Mouse (Mus musculus): ENCODE measurements around the gene Kif21b.

Kif21b gene

DNA sequence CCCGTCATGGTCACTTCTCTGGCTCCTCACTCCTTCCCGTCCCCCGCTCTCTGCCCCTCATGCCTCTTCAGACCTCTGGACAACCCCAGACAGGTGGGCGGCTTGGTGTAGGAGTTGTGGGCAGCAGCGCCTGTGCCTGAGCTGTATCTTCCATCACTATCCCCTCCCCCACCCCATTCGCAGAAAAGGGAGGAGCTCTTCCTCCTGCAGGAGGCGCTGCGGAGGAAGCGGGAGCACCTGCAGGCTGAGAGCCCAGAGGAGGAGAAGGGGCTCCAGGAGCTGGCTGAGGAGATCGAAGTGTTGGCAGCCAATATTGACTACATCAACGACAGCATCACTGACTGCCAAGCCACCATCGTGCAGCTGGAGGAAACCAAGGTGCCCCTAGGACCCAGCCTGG, 28.6 kb downstream of the Kif21b start:
- DNase-seq (ENCODE audit: extremely low read depth, low read depth): no peak

DNA sequence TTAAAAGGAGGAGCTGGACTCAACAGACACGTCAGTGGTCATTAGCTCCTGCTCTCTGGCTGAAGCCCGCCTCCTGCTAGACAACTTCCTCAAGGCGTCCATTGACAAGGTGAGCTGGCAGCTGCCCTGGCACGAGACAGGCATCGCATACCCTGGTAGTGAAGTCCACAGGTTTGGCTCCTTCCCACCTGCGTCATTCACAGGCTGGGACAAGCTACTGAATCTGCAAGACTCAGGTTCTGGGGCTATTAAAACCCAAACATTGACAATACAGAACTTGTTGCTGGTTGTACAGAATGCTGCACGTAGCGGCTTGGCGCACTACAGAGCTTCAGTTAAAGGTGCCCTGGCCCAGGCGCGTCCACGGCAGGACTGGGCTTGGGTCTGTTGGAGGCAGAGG, 29.1 kb downstream of the Kif21b start:
- no peak for DNase-seq (ENCODE audit: extremely low read depth, low read depth)

DNA sequence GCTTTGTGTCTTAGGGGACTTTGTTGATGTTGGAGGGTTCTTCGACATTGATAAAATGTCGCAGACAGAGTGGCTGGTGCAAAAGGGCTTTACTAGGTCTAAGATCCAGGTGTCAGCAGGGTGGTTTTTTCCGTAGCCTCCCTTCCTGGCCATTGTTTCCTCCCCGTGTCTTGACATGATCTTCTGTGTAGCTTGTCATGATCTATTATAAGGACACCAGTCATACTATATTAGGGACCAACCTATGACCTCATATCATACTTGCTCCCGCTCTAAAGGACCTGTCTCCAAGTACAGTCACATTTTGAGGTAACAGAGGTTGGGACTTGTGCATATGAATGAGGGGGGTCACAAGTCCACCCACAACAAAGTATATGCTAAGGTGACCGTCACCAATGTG, 29.7 kb downstream of the Kif21b start:
- DNase-seq (ENCODE audit: extremely low read depth, low read depth): no peak

DNA sequence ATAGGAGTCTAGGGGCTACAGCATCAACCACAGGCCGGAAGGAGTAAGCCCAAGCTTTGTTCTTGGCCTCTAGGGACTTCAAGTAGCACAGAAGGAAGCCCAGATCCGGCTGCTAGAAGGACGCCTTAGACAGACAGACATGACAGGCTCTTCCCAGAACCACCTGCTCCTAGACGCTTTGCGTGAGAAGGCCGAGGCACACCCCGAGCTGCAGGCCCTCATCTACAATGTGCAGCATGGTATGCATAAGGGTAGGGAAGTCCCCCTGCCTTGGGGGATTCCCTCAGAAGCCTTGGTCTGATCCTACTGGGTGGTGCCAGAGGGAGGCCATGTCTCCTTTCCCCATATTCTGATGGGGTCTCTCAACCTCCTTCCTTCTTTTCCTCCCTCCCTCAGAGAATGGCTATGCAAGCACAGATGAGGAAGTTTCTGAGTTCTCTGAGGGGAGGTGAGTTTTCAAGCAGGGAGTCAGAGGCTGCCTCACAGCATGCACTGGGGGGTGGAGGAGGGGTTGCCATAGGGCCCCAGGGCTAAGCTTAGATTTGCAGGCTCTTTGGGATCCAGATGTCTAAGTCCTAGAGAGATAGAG, 30.2 kb downstream of the Kif21b start:
- no peak for DNase-seq (ENCODE audit: extremely low read depth, low read depth)

DNA sequence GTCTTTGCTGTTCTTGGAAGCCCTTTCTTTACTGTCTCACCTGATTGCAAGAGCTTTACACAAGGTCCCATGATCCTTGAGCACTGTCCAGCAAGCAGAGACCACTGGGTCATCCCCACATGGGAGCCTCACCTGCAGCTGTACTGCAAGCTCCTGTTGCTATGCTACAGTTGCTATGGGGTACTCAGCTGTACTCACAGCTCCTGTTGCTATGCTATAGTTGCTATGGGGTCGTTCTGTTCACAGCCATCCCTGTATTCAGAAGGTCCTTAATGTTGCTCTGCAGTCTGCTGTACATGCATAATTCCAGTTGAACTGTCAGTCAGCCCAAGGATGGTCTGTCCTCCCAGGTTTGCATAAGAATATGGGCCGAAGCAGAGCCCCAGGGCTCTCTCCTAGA, 34.2 kb downstream of the Kif21b start:
- DNase-seq (ENCODE audit: extremely low read depth, low read depth): no peak

DNA sequence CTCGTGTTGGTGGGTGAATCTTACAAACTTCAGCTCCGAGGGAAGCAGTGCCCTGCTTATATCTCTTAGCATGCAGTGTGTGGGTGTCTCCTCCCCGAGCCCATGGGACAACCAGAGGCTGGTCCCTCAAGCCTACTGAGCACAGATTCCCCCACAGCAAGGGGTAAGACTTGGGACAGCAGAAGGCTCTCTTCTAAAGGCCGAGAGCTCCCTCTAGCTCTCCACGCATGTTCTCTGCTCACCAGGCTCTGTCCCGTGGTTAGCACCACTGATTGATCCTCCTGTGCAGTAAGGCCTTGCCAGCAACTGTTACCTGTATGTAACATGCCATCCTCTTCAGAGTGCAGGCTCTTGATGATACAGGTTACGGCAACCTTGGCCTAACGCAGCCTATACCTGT, 36.5 kb downstream of the Kif21b start:
- no peak for DNase-seq (ENCODE audit: extremely low read depth, low read depth)

DNA sequence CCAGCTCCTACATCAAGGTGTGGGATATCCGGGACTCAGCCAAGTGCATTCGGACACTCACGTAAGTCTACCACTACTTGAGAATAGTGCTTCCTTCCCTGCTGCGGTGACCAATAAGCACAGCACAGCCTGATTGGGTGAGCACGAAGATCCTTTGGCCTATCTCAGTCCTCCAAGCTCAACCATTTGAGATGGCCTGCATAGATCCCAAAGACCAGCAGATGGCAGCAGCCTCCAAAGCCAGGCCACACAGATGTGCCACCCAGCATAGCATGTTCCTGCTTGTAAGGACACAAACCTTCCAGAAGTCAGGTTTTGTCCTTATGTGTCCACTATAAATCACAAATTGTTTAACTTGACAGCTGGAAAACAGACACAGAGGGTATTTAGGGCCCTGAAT, 38.9 kb downstream of the Kif21b start:
- peak; percentile 46 for DNase-seq (ENCODE audit: extremely low read depth, low read depth)

DNA sequence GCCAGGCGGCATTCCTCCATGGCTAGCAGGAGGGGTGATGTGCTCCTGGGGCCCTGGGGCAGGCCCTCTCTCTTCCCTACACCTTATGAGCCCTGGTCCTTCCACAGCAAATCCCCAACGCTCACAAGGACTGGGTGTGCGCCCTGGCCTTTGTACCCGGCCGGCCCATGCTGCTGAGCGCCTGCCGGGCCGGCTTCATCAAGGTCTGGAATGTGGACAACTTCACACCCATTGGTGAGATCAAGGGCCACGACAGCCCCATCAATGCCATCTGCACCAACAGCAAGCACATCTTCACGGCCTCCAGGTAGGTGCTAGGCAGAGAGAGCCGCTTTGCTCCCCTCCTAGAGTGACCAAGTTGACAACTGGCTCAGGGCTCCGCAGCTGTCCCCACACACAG, 41.5 kb downstream of the Kif21b start:
- no peak for DNase-seq (ENCODE audit: extremely low read depth, low read depth)

DNA sequence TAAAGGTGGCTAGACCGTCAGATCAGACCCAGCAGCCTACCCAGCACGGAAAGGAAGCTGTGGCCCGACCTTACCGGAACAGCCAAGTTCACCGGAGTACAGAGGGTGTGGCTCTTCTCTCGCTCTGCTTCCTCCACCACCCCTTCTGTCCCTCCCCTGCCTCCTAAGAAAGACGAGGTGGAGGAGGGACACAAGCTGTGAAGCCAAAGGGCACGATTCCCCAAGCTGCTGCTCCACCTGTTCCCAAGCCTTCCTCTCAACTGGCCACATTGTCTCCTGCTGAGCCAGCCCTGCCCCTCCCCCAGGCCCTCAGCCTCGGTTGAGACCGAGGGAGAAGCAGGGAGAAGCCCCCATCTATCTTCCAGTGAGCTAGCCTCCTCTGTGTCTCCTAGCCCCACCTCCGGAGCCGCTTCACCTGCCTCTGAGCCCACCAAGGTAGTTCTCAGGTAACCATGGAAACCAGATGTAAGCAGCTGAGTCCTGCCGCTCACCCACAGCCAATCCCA, 43.0 kb downstream of the Kif21b start:
- DNase-seq (ENCODE audit: extremely low read depth, low read depth): no peak

DNA sequence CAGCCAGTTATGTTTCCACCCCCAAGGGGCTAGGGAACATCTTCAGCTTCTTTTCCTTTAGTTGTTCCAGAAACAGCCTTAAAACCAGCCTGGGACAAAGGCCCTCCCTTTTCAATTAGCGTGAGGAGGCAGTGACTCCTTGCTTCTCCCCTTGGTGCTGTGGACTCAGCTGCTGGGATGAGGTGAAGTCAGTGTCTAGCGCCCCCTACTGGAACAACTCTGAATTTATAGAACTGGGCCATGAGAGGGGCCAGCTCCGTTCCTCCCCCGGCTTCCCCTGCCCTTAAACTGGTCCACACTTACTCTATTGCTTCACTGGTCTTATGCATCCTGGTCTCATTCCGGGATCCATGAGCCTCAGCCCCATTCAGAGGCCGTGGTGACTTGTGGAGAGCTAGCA, 44.0 kb downstream of the Kif21b start:
- no peak for DNase-seq (ENCODE audit: extremely low read depth, low read depth)

DNA sequence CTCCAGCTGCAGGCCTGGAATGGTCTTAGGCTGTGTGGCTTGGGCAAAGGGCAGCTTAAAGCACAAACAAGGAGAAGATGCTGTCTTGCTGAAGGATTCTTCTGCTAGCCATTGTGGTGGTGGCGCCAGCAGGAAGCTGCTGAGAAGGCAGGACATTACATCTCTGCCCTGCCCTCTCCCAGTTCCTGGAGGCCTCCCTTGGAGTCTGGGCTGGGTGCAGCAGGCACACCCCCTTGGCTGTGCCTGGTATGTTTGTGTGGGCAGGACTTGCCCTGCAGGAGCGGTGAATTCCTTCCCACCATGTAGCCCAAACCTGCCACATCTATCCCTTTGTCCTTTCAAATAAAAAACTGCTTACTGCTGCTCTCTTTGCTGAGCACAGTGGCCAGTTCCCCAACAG, 45.9 kb downstream of the Kif21b start:
- DNase-seq (ENCODE audit: extremely low read depth, low read depth): no peak

DNA sequence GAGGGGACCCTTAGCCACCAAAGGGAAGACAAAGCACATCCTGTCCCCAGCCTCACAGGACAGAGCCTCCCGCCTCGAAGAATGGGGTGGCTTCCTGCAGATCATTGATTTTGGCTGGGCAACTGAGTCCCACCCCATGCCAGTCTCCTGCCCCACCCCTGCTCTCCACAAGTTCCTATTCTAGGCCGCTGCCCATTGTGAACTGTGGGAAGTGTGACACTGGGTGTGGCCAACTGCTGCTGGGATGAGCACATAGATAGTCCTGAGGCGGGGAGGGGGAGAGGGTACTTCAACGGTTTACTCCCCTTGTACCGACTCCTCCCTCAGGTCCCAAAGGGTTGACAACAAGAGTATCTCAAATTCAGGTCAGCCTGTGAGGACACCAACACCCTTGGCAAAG, 47.6 kb downstream of the Kif21b start:
- peak; percentile 62 for DNase-seq (ENCODE audit: extremely low read depth, low read depth)

DNA sequence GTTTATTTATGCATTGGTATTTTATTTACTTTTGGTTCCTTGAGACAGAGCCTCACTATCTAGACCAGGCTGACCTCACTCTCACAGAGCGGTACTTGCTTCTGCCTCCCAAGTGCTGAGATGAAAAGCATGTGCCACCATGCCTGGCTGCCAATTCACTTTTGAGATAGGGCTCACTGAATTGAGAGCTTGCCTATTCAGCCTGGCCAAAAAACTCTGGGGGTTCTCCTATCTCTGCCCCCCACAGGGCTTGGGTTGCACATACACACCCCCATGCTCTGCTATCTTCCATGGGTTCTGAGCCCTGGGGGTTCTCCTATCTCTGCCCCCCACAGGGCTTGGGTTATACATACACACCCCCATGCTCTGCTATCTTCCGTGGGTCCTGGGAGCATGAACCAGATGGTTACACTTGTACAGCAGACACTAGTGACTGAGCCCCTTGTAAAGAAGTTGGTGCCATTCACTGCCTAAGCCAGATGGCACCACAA, 48.4 kb downstream of the Kif21b start:
- peak; percentile 69 for DNase-seq (ENCODE audit: extremely low read depth, low read depth)

DNA sequence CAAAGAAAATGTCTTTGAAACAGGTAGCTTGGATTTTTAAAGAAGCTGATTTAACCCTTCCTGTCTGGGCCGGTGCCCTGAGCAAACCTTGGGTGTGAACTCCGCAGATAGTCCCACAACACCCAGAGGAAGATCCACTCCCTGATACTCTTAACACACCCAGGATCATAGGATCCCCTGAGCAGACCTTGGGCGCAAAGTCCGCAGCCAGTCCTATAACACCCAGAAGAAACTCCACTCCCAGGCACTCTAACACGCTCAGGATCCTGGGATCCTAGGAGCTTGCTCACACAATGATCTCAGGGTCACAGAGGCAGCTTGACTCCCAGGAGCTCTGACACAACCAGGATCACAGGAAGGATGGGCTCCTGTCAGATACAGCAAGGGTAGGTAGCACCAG, 58.8 kb downstream of the Kif21b start:
- no peak for DNase-seq (ENCODE audit: extremely low read depth, low read depth)

DNA sequence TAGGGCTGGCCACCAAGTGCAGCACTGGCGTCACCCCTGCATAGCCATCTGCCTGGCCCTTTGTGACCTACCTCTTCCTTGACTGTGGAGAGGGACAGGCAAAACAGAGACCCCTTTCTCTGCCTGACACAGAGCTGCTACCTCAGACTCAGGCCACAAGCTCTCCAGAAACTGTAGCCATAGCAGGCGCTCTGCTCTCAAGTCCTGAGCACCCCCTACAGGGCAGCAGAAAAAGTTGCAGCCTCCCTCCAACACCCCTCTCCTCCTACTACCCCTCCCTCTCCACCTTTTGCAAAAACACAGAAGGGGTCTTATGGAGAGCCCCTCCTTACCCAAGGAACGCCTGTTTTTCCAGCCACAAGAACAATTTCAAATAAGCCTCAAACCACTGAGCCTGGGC, 81.6 kb downstream of the Kif21b start, which contains the start of gene Mroh3:
Gene Mroh3, minus strand, starts transcription at position 26 of the 400 bp plus-strand sequence.
- DNase-seq (ENCODE audit: extremely low read depth, low read depth): no peak

DNA sequence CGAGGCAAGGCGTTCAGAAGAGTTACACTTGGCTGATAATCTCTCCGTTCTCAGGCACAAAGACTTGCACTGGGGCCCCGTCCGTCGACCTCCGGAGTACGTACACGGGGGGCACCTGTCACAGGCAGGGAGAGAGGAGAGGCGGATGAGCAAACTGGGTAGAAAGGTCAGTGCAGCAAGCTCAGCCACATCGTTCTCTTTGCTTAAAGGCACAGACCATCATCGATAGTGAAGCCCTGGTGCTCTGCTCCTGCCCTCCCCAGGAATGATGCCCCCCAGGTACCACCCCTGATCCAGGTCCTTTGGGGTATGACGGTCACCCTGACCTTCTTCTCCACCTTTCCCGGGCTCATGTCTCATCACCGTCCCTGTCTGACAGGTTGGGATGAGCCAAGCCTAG, 83.1 kb downstream of the Kif21b start:
- DNase-seq (ENCODE audit: extremely low read depth, low read depth): no peak

DNA sequence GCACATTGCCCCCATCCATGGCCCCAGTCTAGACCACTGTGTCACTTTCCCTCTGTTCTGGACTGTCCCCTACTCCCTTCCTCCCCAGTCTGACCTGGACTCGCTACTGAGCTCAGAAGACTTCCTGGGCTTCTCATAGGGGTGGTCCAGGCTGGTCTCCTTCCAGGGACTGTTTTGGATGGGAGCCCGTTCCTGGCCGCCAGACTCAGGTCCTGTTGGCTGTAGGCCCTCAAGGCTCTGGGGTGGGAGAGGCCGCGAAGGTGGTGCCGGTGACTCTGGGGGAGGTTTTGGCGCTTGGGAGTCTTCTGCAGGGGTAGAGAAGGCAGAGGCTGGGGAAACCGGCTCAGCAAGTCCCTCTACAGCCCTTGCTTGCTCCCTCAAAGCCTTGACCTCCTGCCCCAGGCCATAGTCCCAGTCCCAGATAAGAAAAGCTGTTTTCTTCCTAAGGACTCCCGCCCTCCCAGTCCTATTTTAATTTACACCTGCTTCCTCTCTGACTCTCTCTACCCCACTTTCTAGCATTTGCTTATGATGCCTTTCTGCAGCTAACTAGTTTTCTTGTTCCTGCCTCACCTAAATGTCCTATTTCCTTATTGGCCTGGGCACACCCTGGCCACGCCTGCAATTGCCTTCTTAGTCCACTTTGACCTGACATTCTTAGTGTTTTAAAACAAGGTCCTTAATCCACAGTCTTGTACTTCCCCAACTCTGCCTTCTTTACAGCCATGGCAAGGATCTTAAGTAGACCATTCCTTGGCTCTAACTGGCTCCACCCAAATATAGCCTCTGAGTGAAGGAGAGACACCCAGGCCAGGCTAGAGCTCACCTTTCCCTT, 89.1 kb downstream of the Kif21b start:
- DNase-seq (ENCODE audit: extremely low read depth, low read depth): no peak

DNA sequence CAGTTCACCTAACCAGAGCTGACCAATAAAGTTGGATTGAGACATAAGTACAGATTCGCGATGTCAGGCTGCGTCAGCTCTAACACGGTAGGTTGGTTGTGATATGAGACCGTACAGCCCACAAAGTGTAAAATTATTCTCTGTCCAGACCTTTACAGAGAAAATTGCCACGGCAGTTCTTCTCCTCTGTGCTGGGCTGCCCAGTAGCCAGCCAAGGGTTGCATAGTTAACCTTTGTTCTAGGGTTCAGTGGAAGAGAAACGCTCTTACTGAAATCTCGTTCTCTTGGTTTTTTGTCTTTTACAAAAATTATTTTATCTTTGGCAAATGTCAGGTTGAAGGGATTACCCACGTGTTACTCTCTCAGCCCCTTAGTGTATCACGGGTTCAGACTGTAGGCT, 91.2 kb downstream of the Kif21b start:
- DNase-seq (ENCODE audit: extremely low read depth, low read depth): no peak

DNA sequence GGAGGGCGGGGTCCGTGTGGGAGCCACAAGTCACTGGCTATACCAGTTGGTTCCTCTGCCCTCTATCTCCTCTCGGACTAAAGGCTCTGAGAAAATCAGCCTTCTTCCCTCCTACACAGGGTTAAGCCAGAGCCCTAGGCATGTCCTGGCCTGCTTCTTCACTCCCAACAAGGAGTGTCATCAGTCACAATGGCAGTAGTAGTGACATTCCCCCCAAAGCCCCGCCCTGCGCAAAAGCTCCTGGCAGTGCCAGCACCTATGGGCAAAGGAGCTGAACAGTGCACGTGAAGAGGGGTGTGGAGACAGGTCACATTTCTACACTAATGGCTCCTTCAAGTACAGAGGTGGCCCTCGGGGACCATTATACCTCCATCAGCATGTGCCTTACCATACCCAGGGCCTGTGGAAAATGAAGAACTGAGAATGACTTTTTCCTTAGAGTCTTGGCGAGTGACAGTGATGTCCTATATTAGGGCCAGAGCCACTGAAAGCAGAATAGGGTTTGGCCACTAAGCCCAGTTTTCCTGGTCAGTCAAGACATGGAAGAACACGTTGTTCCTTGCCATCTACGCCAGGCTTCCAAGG, 92.7 kb downstream of the Kif21b start:
- no peak for DNase-seq (ENCODE audit: extremely low read depth, low read depth)

DNA sequence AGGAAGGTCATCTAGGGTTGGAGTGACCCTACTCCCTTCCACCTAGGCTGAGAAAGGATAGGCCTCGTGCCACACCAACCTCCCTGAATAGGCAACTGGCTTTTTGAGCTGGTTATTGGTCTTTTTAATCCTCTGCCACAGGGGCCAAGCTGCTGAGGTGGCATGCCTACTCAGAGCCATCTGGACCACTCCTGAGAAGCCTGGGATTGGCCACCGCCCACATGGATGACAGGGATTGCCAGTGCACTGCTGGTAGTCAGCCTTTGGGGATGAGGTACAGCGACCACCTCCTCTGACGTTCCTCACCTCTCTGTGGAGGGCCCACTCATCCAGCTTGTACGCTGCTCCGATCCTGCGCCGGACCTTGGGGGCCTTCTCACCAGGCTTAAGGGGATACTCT, 94.7 kb downstream of the Kif21b start:
- no peak for DNase-seq (ENCODE audit: extremely low read depth, low read depth)

DNA sequence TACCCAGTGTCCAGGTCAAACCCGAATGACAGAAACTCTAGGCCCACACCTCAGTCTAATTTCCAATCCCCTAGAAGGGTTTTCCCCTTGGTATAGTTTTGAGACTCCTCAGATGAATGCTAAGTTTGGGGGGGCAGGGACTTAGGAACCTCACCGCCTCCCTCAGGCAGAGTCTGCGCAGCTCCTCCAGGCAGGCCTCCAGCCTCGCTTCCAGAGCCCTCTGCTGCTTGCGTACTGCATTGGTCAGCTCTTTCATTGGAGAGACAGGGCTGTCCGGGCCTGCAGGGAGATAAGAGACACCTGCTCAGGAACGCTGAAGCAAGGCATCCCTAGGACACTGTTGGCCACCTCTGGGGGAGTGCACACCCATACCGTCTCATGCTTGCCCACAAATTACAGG, 95.4 kb downstream of the Kif21b start:
- DNase-seq (ENCODE audit: extremely low read depth, low read depth): no peak

Data from MEL-GATA-1-ER (cell line).